Mouse (Mus musculus) neural tube, embryonic 13.5 days (tissue): ENCODE data around the gene Ppp1ca. TPM values are rescaled to one million over a fixed set of nuclear protein-coding genes. Genes with fewer than 3 reads are reported as not detected.

Source experiments
- ATAC-seq: fragments of 200-750 bp; cut with Nextera tagmentation; 2 replicates; pipeline ENCODE4 v1.8.0; 2017; ENCODE audit warnings: low read depth, mild to moderate bottlenecking, moderate TSS enrichment, moderate library complexity
- H3K27ac ChIP-seq: fragments of 300-500 bp; sonication (generic); replicated peaks from 2 replicates; pipeline ENCODE4 v1.5.1; 2015; ENCODE audit warnings: moderate library complexity, mild to moderate bottlenecking, inconsistent platforms
- H3K27me3 ChIP-seq: fragments of 300-500 bp; sonication (generic); 2 replicates; pipeline ENCODE4 v1.6.1; 2015; ENCODE audit warnings: mild to moderate bottlenecking, inconsistent platforms
- H3K36me3 ChIP-seq: fragments of 300-500 bp; sonication (generic); 2 replicates; pipeline ENCODE4 v1.6.1; 2015; ENCODE audit warnings: mild to moderate bottlenecking, inconsistent platforms
- H3K4me1 ChIP-seq: fragments of 300-500 bp; sonication (generic); replicated peaks from 2 replicates; pipeline ENCODE4 v1.6.1; 2015; ENCODE audit warnings: inconsistent platforms
- H3K4me2 ChIP-seq: fragments of 300-500 bp; sonication (generic); 2 replicates; pipeline ENCODE4 v1.6.1; 2015; ENCODE audit warnings: inconsistent platforms, mild to moderate bottlenecking, moderate library complexity
- H3K4me3 ChIP-seq: fragments of 300-500 bp; sonication (generic); 2 replicates; pipeline ENCODE4 v1.5.1; 2015; ENCODE audit warnings: mild to moderate bottlenecking, inconsistent platforms
- H3K9ac ChIP-seq: fragments of 300-500 bp; sonication (generic); 2 replicates; pipeline ENCODE4 v1.6.1; 2015; ENCODE audit warnings: moderate library complexity, mild to moderate bottlenecking, inconsistent platforms
- H3K9me3 ChIP-seq: fragments of 300-500 bp; sonication (generic); 2 replicates; pipeline ENCODE4 v1.6.1; 2016; ENCODE audit warnings: inconsistent platforms
- WGBS: fragments of 180-500 bp; shearing (Covaris S2); methylation state at CpG from one replicate; pipeline ENCODE4 v1.1.7; 2015; 5-methylcytosine and 5-hydroxymethylcytosine counted together
- polyA plus RNA-seq: library from polyadenylated mRNA; unstranded; fragments of >200 nt; fragmentation: Nextera tagmentation; extraction: Ambion mirVana; gene quantifications from 2 replicates; pipeline ENCODE4 v1.2.1, GENCODE M21; 2015

Gene Ppp1ca
- polyA plus RNA-seq, 1 experiment from 2014 or later = 683 TPM

DNA sequence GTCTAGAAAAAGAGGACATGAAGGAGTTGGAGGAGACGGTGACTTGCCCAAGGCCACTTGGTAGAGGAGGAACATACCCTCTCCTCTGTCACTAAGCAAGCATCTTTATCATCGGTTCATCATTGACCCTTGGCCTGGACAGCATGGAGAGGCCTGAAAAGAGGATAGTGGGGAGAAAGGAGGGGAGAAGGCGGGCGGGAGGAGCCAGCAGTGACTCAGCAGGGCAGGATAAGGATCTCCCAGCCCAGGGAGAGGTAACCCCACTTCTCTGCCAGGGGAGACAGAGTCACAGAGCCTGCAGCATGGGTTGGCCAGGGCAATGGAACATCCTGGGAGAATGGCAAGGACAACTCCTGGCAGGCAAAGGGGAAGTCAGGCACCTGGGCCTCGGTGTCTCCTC, 16.7 kb downstream of the Ppp1ca start:
- WGBS = 69% methylated on average over 5 of the region's 5 CpGs

GRCm38 (mm10) chr19:4211891-4212588, 20.2 kb downstream of the Ppp1ca start:
- H3K36me3 ChIP-seq = no peaks in the 10 kb centered on the region
- H3K9me3 ChIP-seq = no peaks in the 10 kb centered on the region
- no peak overlapping the region for H3K4me3 ChIP-seq
- no peak overlapping the region for H3K27ac ChIP-seq
- no peak for ATAC-seq
- peaks cover 36% of the 10 kb centered on the region for H3K4me1 ChIP-seq
- no peak overlapping the region for H3K9ac ChIP-seq
- no peak overlapping the region for H3K4me2 ChIP-seq
- 32% methylated on average over 4 of the region's 4 CpGs for WGBS
- peaks cover 71% of the 10 kb centered on the region for H3K27me3 ChIP-seq

More for the DNA sequence above, 16.7 kb downstream of the Ppp1ca start:
- Histone ChIP-seq H3K4me2 (no peak overlapping the region), H3K36me3 (no peaks in the 10 kb centered on the region), H3K4me3 (no peak overlapping the region), H3K4me1 (peaks cover 9% of the 10 kb centered on the region), H3K9me3 (no peaks in the 10 kb centered on the region), H3K9ac (no peak overlapping the region), H3K27ac (no peak overlapping the region), H3K27me3 (peaks cover 56% of the 10 kb centered on the region)
- ATAC-seq = no peak

GRCm38 (mm10) chr19:4213524-4213974, 21.7 kb downstream of the Ppp1ca start:
- Histone ChIP-seq H3K27ac (no peak overlapping the region), H3K9me3 (no peaks in the 10 kb centered on the region), H3K27me3 (peaks cover 83% of the 10 kb centered on the region), H3K4me3 (peak overlapping the region; percentile 53), H3K4me1 (peaks cover 38% of the 10 kb centered on the region), H3K36me3 (no peaks in the 10 kb centered on the region), H3K4me2 (peak overlapping the region; percentile 95), H3K9ac (no peak overlapping the region)
- 2% methylated on average over 9 of the region's 9 CpGs for WGBS
- no peak for ATAC-seq

DNA sequence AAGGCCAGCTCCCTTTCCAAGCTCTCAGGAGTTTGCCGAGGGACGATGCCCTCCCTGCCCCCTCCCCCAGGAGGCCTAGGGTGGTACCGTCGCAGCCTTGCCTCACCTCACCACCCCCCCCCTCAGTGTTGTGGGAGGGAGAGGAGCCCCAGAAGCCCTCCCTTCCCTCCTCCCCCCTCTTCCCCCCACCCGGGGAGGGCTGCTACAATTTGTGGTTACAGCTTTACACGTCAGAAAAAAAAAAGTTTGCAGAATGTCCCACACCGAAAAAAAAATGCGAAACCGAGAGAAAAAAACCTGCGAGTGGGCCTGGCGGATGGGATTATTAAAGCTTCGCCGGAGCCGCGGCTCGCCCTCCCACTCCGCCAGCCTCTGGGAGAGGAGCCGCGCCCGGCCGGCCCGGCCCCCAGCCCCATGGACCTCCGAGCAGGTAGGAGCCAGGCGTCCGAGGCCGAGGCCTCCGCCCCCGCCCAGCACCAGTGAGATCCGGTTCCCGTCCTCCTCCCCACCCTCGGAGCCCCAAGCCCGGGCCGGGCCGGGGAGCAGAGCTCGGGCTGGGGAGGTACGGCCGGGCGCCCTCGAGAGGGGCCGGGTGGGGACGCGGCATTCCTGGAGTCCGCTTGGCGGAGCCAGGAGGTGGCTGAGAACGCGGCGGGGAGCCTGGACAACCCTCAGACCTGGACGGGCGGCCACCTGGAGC, 22.4 kb downstream of the Ppp1ca start, which contains the start of the genes Clcf1 and AC109138.7:
Gene Clcf1, plus strand, starts transcription at position 168 of the 700 bp plus-strand sequence.
Gene AC109138.7, plus strand, starts transcription at position 287 of the 700 bp plus-strand sequence.
- Histone ChIP-seq H3K9me3 (no peaks in the 10 kb centered on the region), H3K27me3 (peaks cover 86% of the 10 kb centered on the region), H3K4me3 (peak within 1 kb of the TSS; percentile 53), H3K27ac (no peak within 1 kb of the TSS), H3K36me3 (no peaks in the 10 kb centered on the region), H3K9ac (peak within 1 kb of the TSS; percentile 71), H3K4me2 (peak within 1 kb of the TSS; percentile 95), H3K4me1 (peaks cover 38% of the 10 kb centered on the region)
- peak; percentile 14; the same call in 1 of the 2 replicates for ATAC-seq
- WGBS = 2% methylated on average over 47 of the region's 49 CpGs

DNA sequence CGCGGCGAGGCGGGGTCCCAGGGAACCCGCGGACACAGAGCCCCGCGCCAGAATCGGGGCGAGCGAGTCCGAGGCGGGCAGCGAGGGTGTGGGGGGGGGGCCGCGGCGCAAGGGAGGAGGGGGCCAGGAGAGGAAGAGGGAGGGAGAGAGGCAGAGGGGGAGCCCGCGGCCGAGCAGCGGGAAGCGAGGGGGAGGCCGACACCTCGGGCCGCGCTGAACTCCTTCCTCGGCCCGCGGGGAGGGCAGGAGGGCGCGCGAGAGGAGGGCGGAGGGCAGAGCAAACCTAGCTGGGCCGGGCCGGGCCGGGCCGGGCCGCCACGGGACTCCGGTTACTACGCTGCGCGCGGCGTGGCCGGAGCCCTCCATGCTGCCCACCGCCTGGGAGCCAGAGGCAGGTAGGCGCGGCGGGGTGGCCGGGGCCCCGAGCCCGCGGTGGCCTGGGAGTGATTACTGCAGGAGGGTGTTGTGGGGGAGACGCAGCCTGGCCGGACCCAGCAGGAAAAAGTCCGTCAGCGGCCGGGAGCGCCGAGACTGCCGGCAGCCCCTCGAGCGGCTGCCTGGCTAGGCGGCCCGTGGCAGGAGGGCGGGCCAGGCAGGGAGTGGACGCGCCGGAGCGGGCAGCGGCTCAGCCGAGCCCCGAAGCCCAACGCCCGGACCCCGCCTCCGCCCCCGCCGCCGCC, 23.0 kb downstream of the Ppp1ca start:
- WGBS = under 1% methylated on average over 49 of the region's 81 CpGs
- Histone ChIP-seq H3K9ac (peak overlapping the region; percentile 71), H3K9me3 (no peaks in the 10 kb centered on the region), H3K4me1 (peaks cover 38% of the 10 kb centered on the region), H3K4me3 (peak overlapping the region; percentile 53), H3K4me2 (peak overlapping the region; percentile 95), H3K36me3 (no peaks in the 10 kb centered on the region), H3K27me3 (peaks cover 90% of the 10 kb centered on the region), H3K27ac (no peak overlapping the region)
- ATAC-seq = 0 out of 2 replicates have a peak, but pooled peaks have one; percentile 2

DNA sequence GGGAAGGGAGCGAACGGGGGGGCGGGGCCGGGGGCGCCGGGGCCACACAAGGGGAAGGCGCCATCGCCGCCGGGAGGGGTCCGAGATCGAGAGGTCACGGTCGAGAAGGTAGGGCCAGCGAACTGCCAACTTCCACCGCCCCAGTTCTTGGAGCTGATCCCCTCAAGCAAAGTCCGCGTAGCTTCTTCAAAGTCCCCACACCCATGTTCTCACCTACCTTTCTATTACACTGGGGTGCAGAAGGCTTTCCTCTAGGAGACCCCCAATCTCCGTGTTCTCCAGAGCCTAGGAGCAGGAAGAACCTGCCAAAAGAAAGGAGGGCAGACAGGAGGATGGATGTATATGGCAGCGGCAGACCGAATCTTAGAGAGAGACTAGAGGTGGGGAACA, 23.6 kb downstream of the Ppp1ca start:
- 3% methylated on average over 18 of the region's 21 CpGs for WGBS

DNA sequence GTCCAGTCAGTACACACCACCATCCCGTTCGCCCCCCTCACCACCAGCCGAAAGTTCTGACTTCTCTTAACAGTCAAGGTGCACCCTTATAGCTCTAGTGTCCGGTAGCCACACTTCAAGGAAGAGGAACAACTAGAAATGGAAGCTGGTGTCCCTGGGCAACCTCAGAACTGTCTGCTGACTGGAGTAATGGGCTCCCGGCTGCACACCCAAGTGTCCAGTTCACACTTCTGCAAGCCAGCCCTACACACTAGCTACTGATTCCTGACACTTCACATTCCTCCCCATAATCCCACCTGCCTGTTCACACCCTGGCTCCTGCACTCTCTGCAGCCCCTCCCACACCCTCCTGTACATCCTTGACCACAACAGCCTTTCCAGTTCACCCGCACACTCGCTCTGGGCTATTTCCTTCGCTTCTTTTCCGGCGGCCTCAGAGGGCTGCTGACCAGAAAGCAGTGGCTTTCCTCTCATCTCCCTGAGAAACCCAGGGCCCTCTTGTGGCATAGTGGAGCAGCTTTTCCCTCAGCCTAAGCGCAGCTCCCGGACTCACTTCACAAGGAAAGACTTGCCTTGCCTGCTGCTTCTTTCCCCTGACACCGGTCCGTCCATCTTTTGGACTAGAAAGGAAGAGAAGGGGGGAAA, 24.3 kb downstream of the Ppp1ca start:
- Histone ChIP-seq H3K27ac (no peak overlapping the region), H3K4me2 (peak overlapping the region; percentile 29), H3K9ac (0 out of 2 replicates have a peak overlapping the region, but pooled peaks have one; percentile 26), H3K4me3 (no peak overlapping the region), H3K9me3 (no peaks in the 10 kb centered on the region), H3K27me3 (peaks cover 88% of the 10 kb centered on the region), H3K36me3 (no peaks in the 10 kb centered on the region), H3K4me1 (peaks cover 50% of the 10 kb centered on the region)
- WGBS = 23% methylated on average over 14 of the region's 14 CpGs
- ATAC-seq = no peak

More for the DNA sequence above, 23.6 kb downstream of the Ppp1ca start:
- peaks cover 93% of the 10 kb centered on the region for H3K27me3 ChIP-seq
- peak overlapping the region; percentile 95 for H3K4me2 ChIP-seq
- peak overlapping the region; percentile 71 for H3K9ac ChIP-seq
- H3K4me1 ChIP-seq = peaks cover 43% of the 10 kb centered on the region
- H3K27ac ChIP-seq = no peak overlapping the region
- no peaks in the 10 kb centered on the region for H3K9me3 ChIP-seq
- ATAC-seq = no peak
- peak overlapping the region; percentile 53 for H3K4me3 ChIP-seq
- no peaks in the 10 kb centered on the region for H3K36me3 ChIP-seq

GRCm38 (mm10) chr19:4217140-4217539, 25.3 kb downstream of the Ppp1ca start:
- WGBS = 14% methylated on average over 5 of the region's 5 CpGs
- Histone ChIP-seq H3K36me3 (no peaks in the 10 kb centered on the region), H3K4me1 (peaks cover 55% of the 10 kb centered on the region), H3K27ac (no peak overlapping the region), H3K9me3 (no peaks in the 10 kb centered on the region), H3K9ac (peak overlapping the region; percentile 45; the same call in 1 of the 2 replicates), H3K27me3 (peaks cover 78% of the 10 kb centered on the region), H3K4me3 (no peak overlapping the region), H3K4me2 (no peak overlapping the region)
- no peak for ATAC-seq

GRCm38 (mm10) chr19:4217855-4218254, 26.0 kb downstream of the Ppp1ca start:
- Histone ChIP-seq H3K27ac (no peak overlapping the region), H3K9me3 (no peaks in the 10 kb centered on the region), H3K4me2 (no peak overlapping the region), H3K4me3 (no peak overlapping the region), H3K9ac (no peak overlapping the region), H3K4me1 (peaks cover 53% of the 10 kb centered on the region), H3K27me3 (peaks cover 71% of the 10 kb centered on the region), H3K36me3 (no peaks in the 10 kb centered on the region)
- WGBS = 54% methylated on average over 3 of the region's 3 CpGs
- ATAC-seq = no peak

DNA sequence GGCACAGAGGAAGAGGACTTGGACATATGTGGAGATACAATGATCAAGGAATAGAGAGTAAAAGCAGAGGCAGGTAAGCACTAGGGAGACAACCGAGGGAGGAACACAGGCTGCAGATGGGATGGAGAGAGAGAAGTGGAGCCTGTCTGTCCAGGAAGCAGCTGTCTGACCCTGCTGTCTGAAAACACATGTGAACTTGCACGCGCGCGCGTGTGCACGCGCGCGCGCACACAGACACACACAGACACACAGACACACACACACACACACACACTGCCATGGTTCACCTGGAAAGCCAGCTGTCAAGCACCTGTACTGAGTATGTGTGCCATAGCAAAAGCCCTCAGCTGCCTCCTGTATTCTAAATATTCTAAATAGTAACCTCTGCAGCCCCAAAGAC, 26.4 kb downstream of the Ppp1ca start:
- Histone ChIP-seq H3K4me1 (peaks cover 49% of the 10 kb centered on the region), H3K27ac (no peak overlapping the region), H3K9me3 (no peaks in the 10 kb centered on the region), H3K27me3 (peaks cover 66% of the 10 kb centered on the region), H3K36me3 (no peaks in the 10 kb centered on the region), H3K4me2 (no peak overlapping the region), H3K4me3 (no peak overlapping the region), H3K9ac (no peak overlapping the region)
- WGBS = 84% methylated on average over 11 of the region's 11 CpGs
- ATAC-seq = no peak

DNA sequence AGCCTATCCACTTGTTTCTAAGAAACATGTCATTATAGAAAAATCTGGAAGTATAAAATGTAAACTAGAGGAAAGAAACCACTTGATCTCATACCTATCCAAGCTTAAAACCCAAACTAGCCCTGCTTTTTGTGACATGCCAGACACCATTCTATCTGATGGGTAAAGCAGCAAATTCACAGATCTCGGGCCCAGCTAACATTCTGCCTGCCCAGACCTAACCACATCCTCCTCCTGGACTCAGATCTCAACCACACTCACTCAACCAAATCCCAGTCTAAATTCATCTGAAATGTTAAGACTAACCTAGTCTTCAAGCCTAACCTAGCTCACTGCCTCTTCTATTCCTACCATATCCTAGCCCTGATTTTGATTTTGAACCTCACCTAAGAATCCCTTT, 26.9 kb downstream of the Ppp1ca start:
- ATAC-seq = no peak
- 83% methylated on average over 1 of the region's 1 CpGs for WGBS
- Histone ChIP-seq H3K4me1 (peaks cover 44% of the 10 kb centered on the region), H3K27me3 (peaks cover 61% of the 10 kb centered on the region), H3K4me2 (no peak overlapping the region), H3K36me3 (no peaks in the 10 kb centered on the region), H3K9ac (no peak overlapping the region), H3K9me3 (no peaks in the 10 kb centered on the region), H3K4me3 (no peak overlapping the region), H3K27ac (no peak overlapping the region)
